Mouse (Mus musculus): ENCODE measurements around the gene Il11ra1.
"Not testable (repeated sequence)": the region's sequence is repeated elsewhere in the genome, so short reads cannot be mapped to it uniquely, and the experiment has no call there.

Gene Il11ra1

DNA sequence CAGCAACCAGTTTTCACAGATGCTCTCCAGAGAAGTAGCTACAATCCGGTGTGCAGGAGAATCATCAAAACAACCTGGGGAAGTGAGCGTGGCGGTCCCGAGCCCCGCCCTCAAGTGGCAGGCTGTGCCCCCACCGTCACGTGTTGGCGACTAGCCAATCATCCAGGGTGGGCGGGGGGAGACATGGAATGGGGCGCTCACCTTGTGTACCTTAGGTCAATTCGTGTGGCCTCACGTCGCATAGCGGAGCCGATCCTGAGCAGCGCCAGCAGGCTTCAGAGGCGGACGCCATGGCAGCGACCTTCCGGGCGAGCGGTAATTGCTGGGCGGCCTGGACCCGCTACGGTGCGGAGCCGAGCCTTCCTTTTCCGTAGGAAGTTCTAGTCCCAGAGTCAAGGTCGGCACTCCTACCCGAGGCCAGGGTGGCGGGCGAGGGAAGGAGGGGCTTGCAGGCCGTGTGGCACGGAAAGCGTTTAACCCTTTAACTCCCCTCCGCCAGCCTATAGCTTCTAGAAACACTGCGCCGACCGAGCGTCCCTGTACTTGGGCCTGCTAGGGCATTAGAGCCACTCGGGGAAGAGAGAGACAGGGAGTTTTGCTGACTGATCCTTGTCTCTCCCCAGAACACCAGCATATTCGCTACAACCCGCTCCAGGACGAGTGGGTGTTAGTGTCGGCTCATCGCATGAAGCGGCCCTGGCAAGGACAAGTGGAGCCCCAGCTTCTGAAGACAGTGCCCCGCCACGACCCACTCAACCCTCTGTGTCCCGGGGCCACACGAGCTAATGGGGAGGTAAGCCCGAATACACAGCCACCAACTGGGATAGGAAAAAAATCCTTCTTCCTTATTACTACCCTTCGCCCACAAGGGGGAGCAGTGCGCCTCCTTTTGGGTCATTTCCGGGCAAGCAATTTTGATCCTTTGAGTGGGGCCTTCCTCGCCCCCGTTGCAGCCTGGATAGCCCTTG, 55.8 kb downstream of the Il11ra1 start, which contains the start of gene Sigmar1:
Gene Sigmar1 (minus strand): TSS at position 820 of the 968 bp plus-strand sequence.
- peak; percentile 93 for DNase-seq (ENCODE audit: low read depth)

DNA sequence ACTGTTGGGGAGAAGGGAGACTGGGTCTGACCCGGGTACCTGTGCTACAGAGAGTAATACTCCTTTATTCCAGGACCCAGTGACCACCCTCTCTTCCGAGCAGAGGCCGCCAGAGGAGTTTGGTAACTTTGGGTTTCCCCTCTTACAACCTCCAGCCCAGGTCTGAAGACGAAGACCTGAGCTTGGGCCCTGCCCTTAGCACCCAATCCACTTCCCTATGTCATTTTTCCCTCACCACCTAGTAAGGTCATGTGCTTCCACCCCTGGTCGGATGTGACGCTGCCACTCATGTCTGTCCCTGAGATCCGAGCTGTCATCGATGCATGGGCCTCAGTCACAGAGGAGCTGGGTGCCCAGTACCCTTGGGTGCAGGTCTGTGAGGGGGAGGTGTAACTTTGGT, 56.7 kb downstream of the Il11ra1 start:
- DNase-seq (ENCODE audit: low read depth) = no peak

DNA sequence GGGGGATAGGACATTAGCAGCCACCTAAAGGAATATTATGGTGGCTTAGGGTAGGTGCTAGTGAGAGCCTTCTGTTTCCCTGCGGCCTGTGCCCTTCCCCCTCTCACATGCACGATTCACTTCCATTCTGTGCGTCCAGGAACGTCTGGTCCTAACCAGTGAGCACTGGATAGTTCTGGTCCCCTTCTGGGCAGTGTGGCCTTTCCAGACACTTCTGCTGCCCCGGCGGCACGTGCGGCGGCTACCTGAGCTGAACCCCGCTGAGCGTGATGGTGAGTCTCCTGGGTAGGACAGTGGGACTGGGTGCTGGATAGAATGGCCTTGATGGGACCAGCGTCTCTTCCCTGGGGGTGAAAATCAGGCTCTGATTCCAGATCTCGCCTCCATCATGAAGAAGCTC, 57.5 kb downstream of the Il11ra1 start:
- DNase-seq (ENCODE audit: low read depth) = no peak

DNA sequence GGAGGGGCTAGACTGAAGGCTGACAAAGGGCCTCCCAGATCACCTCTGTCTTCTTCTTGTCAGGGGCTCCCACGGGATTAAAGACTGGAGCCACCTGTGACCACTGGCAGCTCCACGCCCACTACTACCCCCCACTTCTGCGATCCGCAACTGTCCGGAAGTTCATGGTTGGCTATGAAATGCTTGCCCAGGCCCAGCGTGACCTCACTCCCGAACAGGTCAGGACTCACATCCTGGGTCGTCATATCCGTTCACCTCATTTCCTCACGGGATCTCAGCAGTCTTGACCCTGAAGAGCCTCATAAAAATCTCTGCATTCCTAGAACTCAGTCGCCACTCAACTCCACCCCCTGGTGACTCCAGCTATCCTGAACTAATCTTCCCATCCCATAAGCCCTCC, 58.2 kb downstream of the Il11ra1 start:
- no peak for DNase-seq (ENCODE audit: low read depth)

DNA sequence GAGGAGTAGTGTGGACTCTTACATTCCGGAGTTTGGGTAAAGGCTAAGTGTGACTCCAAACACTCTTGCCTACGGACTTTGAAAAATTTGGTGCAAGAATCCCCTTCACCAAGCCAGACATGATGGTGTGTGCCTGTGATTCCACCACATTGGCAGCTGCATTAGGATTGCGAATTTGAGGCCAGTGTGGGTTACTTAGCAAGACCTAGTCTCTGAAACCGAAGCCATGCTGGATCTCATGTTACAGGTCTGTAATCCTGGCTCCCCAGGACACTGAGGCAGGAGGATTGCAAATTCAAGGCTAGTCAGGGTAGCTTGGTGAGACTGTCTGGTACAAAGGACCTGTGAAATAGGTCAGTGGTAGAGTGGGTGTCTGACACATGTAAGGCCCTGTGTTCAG, 58.9 kb downstream of the Il11ra1 start:
- DNase-seq (ENCODE audit: low read depth) = no peak

DNA sequence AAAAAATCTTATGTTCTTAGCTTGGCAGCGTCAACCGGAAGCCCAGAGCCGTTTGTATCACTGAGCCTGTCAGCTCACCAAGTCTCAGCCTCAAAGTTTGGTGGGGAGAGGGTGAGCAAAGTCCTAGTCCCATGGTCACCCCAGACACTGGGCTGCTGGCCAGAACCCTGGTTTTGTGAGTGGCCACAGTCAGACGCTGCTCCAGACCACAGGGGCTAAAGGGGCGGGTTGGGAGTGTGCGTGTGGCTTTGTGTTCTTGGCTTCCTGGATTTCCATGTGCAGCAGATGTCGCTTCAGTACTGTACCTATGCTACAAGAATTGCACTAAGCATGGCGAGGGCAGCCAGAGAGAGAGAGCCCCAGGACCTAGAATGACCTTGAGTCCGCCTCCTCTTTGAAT, 59.4 kb downstream of the Il11ra1 start:
- DNase-seq (ENCODE audit: low read depth) = peak; percentile 82

DNA sequence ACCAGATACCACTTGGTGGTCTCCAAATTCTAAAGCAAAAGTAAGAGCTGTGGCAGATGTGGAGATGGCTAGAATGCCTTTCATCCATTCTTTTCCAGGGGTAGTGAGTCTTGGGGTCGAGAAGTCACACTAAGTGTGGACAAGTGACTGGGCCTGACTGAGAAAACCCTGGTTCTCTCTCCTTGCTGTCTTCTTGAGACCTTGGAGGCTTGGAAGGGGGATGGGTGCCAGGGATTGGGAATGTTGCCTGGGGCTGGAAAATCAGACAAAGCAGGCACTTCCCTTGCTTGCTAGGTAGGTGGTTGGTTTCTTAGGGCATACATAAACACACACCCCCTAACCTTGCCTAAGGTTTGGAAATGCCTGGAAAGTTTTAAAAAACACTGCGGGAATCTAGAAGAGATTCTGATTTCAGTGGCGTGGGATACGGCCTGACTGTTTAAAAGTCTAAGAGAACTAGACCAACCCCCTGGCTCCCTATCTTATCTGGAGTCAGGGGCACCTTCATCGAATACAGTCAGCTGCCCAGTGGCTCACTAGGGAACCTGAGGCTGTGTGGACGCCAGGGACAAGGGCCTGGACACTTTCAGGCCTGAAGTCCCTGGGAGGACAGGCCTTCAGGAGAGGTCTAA, 60.0 kb downstream of the Il11ra1 start:
- DNase-seq (ENCODE audit: low read depth) = no peak

DNA sequence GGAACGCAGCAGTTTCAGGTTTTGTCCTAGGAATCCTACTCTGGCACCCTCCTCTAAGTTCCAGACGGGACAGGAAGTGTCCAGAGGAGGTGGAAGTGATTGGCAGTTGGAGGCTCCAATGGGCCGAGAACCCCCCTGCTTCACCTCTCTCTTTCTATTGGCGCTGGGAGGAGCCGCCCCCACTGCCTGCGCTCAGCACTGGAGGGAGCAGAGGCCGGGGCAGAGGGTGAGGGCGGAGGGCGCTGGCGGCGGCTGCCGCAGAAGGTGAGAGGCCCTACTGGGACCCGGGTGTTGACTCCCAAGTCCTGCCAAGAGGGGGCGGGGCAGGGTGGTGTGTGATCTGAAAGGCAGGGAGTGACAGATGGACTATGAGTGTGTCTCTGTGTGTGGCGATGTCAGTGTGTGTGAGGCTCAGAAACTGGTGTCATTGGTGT, 60.5 kb downstream of the Il11ra1 start:
- peak; percentile 33 for DNase-seq (ENCODE audit: low read depth)

DNA sequence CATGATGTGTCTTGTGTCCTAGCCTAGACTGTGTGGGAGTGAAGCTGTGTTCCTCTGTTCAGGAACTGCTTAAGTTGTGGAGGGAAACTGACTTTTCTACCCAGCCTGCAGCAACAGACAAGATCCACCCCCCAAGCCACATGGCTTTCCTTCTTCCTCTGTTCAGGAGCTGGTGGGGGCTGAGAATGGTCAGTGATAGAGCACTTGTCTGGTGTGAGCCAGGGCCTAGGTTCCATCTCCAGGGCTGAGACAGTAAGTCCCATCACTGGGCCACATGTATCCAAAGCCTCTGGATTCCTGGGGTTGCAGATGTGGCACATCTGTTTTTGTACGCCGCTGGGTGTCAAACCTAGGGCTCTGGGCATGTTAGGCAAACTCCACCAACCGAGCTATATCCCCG, 61.1 kb downstream of the Il11ra1 start:
- no peak for DNase-seq (ENCODE audit: low read depth)

DNA sequence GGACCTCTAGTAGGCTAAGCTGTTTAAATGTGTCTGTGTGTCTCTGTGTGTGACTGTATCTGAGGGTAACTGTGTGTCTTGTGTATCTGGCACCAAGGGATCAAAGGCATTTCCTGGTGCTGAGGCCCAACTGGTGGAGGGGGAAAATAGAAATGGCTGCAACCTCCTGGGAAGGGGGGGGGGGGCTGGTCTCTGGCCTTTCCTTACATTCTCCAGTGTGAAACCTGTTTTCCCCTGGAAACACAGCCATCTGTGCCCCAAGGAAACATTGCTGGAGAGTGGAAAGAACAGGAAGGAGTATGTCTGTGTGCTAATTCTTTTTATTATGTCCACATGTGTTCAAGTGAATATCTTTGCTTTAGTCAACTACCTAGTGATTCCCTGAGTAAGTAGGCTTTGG, 61.9 kb downstream of the Il11ra1 start:
- DNase-seq (ENCODE audit: low read depth) = no peak

DNA sequence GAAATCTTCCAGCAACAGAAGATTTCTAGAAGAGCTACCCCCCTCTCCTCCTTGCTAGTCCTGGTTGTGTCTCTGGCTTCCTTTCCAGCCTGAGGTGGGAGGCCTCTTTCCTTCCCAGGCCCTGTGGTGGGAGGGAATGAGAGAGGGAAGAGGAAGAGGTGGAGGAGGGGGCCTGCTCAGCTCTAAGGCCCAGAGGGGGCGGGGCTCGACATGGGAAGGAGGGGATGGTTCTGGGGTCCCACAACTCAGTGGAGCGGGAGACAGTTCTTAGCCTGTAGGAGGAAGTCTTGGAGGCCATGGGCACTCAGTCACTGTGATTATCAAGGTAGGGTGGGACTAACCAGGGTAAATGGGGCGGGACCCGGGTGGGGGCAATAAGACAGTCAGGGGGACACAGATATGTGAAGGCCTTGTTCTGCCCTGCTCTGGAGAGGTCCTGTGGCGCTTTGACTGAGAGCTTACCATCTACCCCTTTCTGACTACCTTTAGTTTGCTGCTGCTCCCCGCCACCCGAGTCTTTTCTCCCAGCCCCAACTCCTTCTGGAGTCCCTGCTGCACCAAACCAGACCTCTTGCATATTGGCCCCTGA, 62.4 kb downstream of the Il11ra1 start:
- no peak for DNase-seq (ENCODE audit: low read depth)

DNA sequence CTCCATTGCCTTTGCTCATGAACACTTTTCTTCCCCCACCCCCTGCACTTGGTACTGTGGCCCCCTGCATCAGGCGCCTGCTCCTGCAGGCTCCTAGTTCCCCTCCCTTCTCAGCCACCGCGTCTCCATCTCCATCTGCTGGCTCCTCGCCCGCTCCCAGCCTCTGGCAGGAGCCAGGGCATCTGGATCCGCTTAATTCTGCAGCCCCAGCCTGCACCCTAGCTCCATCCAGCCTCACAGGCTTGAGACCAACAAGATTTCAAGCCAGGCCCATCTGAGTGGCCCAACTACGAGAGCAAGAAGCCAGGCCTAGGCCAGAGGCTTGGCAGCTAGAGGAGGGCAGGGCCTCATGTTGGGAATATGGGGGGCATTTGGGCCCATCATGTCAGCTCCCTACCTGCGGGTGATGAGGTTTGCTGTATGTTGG, 62.9 kb downstream of the Il11ra1 start:
- not testable (repeated sequence) for DNase-seq (ENCODE audit: low read depth)

DNA sequence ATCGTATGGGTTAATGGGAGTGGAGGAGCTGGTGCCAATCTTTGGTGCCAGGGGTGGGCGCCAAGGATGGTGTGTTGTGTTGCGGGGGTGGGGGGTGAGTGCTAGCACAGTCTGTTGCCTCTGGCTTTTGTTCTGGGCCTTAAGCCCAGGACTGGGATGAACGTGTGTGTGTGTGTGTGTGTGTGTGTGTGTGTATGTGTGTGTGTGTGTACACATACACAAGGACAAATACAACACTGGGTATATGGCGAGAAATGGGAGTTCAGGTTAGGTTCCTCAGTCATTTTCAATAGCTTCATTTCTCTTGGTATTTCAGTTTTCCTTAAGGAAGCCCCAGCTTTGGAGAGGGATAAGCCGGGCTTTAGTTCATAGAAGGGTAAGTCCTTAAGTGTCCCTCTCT, 63.4 kb downstream of the Il11ra1 start:
- DNase-seq (ENCODE audit: low read depth) = not testable (repeated sequence)

DNA sequence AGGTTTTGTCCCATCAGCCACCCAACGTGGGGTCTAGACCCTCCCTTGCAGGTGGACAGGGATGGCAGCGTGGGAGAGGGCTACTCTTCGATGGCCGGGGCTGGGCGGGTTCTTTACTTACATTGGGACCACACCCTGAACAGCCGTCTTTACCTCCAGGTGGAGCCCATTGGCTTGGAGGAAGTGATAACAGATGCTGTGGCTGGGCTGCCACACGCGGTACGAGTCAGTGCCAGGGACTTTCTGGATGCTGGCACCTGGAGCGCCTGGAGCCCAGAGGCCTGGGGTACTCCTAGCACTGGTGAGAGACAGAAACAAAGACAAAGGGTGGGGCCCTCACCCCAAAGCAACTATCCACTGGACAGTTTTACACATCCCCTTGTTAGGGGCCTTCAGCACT, 67.5 kb downstream of the Il11ra1 start:
- DNase-seq (ENCODE audit: low read depth) = not testable (repeated sequence)

DNA sequence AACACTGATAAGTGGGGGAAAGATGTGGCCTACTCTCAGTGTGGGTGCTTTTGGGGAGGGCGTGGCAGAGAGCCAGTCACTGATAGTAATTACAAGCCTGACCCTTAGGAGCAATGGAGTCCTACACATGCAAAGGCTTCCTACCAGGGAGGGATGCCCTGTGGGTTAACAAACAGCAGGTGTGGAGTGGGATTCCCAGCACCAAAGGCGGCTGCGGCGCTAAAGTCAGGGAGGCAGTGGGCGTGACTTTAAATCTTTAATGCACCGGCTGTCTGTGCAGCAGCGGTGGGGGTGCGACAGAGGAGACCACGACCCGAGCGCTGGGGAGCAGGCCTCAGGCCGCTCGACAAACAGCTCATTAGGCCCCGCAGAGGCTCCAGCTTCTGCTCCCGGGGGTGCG, 73.2 kb downstream of the Il11ra1 start:
- not testable (repeated sequence) for DNase-seq (ENCODE audit: low read depth)

DNA sequence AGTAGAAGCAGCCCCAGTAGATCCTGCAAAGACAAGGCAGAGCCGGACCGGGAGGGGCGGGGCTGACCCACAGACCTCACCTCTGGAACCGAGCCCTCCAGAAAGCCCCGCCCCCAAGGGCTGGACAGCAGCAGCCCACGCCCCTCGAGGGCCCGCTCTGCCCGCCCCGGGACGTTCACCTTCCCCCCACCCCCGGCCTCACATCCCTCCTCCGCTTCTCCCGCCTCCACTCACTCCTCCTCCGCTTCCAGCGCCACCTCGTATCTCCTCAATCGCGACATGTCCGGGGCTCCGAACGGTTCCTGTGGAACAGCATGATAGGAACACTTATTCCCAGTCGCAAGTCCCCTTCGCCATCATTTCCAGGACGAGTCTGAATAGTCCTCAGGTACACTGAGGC, 73.7 kb downstream of the Il11ra1 start:
- DNase-seq (ENCODE audit: low read depth) = not testable (repeated sequence)

DNA sequence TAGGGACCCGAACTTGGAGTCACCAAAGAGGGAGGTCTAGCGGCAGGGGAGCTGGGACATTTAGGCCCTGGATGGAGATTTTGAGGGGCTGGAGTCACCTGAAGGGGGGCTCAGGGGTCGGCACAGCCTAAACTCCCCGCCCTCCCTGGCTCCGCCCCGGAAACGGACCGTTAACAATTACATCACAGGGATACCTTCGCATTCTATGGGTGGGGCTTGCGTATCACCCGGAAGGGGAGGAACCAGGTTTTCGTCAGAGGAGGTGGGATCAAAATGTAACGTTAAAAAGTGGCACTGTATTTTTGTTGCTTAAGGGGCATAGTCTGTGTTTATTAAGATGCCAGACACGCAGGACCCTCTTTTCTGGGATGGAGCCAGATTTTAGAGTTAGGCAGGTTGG, 74.2 kb downstream of the Il11ra1 start, which contains the start of gene Ccl27a:
Gene Ccl27a (minus strand): TSS at position 246 of the 400 bp plus-strand sequence.
- not testable (repeated sequence) for DNase-seq (ENCODE audit: low read depth)

DNA sequence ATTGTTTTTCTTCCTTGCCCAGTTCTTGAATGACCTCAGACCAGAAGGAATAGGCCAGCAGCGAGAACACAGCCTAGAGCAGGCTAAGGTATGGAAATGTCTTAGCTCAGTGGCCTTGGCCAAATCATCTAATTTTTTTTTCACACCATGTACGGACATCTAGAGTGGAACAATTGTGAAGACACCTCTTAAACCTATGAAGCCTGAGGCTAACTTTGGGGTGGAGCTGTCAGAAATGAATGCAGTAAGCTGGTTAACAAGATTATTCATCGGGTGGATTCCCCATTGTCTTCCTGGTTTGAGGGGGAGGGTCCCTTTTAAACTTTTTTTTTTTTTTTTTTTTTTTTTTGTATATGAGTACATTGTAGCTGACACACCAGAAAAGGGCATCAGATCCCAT, 74.7 kb downstream of the Il11ra1 start:
- not testable (repeated sequence) for DNase-seq (ENCODE audit: low read depth)

DNA sequence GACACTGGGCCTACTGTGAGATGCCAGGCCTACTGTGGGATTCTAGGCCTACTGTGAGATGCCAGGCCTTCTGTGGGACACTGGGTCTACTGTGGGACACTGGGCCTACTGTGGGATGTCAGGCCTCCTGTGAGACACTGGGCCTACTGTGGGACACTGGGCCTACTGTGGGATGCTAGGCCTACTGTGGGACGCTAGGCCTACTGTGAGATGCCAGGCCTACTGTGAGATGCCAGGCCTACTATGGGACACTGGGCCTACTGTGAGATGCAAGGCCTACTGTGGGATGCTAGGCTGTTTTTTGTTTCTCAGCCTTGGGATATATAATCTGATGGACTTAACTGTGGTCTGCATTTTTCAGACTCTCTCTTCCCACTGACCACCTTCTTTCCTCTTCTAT, 76.1 kb downstream of the Il11ra1 start:
- DNase-seq (ENCODE audit: low read depth) = not testable (repeated sequence)

DNA sequence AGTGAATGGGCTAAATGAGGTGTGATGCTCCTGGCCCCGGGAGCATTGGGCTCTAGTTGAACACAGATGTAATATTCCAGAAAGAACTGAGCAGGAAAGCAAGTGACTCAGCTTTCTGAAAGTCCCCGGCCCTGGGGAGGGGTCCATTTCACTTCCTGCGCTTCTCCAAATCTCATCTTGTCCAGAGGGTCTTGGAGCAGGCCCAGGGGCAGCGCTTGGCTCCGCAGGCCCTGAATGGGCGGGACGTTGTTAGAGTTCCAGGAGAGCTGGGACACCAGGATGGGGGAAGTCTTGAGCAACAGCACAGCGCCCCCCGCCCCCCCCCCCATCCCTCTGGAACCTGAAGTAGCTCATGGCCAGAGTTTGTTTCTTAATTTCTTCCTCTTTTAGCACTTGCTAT, 81.5 kb downstream of the Il11ra1 start:
- not testable (repeated sequence) for DNase-seq (ENCODE audit: low read depth)

DNA sequence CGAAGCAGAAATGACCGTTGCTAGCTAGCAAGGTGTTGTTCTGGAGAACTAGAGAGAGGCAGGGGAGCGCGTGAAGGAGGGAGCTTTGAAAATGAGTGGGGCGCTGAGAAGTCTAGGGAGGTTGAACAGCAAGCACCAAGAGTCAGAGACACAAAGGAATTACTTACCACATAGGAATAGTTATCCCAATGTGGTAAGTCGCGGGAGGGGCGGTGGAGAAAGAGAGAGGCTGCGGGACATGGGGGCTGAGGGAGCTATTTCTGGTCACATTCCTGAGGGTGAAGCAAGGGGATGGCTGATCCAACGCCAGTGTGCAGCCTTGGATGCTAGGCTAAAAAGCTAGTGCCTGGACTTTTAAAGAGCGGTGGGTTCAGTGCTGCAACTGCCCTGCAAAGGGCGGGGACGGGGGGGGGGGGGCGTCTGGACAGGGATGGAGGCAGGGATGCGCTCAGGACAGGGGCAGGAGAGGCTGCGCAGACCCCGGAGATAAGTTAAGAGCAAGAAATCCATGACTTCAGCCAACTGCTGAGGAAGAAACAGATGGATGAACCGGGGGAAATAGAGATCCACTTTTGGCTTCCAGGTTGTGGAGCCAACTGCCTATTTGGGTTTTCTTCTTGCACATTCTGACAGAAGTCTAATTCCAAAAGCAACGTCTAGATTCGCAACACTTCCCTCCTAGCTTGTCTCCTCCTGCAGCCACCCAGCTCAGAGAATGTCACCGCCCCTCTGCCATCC, 82.1 kb downstream of the Il11ra1 start:
- DNase-seq (ENCODE audit: low read depth) = not testable (repeated sequence)

DNA sequence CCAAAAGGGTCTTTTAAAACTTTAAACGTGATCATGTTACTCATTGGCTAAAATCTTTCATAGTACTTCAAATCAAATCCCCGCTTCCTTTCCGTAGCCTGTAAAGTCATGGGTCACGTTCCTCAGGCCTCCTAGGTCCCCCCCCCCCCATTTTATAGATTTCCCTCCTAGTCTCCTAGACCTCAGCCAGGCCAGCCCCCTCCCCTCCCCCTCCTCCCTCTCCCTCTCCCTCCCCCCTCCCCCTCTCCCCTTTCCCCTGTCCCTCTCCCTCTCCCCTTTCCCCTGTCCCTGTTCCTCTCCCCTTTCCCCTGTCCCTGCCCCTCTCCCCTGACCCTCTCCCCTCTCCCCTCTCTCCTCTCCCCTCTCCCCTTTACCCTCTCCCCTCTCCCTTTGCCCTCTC, 82.9 kb downstream of the Il11ra1 start:
- not testable (repeated sequence) for DNase-seq (ENCODE audit: low read depth)

Data from 416B (cell line).